Mouse (Mus musculus): ENCODE measurements at regions not wholly inside any gene's neighbourhood (a gene's known extent, or its start where the extent isn't known, plus 50 kb on each side); places are given as distances from the start of the nearest gene placed in this dataset.

DNA sequence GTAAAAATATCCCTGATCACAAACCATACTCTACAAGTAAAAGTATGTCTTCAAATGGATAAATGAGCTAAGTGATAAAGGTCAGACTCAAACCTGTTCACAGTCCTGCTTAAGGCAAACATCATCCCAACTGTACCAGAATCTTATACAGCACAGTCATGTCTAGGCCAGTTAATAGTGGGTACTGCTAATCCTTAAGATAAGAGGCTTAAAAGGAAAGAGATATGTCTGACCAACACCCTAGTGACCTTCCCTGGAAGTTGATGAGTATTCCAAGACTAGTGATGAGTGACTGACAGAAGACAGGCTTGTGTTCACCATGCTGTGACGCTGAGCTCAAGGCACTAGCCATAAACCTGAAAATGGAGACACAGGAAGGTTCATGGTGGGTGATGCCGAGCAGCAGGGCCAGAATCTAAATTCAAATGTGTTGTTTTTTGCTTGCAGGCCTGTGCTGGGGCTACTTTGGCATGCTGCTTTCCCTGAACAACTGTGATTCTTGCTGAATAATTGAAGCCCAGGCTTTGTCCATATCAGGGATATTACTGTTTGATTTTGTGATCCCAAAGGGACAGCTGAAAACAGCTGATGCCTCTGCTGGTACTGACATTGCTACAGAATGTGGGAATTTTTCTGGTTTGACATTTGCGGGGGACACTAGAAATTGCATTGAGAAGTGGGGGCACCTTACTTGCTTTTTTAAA is 699.9 kb downstream of the 1700064H15Rik start:
- no peak for DNase-seq (ENCODE audit: low spot score in 2 of 2)

DNA sequence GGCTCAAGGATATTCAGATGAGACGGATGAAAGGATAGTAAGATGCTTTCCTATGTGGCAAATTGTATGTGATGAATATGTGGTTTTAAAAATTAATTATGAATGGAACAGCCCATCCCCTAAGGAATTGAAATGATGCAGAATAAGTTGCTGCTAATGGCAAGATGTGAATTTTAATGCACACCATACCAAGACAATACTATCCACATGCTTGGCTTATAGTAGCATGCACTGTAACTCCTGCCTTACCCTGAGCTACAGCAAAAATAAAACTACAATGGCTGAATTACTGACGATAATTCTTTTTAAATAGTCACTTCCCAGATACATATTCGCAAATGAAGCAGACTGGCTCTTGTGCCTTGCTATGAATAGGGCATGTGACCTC is 699.4 kb downstream of the 1700064H15Rik start:
- DNase-seq (ENCODE audit: low spot score in 2 of 2), result no peak

DNA sequence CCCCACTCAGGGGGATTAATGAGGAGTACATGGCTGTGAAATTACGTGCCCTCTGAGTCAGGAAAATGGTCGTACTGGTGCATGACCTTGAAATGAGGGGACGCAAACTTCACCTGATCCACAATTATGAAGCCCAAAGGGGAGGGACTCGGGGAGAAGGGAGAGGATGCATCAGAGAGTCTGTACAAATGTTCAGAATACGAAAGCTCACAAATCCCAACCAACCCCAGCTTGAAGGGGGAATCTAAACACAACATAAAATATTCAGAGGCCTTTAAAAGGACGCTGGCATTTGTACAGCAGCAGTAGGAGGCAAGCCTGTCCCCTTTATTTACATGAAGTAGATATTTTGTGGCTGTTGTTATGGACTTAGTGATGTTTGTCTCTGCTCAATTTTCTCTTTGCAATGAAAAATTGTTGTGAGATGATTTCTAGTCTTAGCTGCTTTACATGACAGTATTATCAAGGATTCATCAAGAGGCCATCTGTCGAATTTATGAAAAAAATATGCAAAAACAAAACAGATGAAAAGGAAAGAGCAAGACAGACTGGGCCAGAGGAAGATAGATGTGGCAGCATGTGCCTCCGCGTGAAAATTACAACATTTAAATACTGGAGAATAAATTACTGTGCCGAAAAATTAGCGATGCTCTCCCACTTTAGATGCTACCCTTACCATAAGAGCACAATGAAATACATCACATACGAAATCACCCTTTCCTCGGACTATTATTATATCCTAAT is 695.3 kb downstream of the 1700064H15Rik start:
- peak in 1 of 2 experiments; percentile 14 for DNase-seq (ENCODE audit: low spot score in 2 of 2)

DNA sequence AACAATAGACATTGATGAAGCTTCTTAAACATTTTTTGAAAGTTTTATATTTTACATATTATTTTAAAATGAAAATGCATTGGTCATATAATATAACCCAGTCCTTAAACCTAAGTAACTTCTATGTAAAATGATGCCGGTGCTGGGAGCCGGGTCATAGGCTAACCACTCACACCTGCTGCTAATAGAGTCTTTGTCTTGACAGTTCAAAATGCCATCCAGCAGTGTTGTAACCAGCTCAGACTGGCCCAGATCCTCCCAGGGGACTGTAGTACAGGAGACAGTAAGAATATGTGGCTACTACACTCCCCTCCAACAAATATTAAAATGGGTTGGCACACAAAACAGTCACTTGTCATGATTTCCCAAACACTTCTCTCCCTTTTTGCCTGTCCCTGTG is 693.6 kb downstream of the 1700064H15Rik start:
- no peak for DNase-seq (ENCODE audit: low spot score in 2 of 2)

DNA sequence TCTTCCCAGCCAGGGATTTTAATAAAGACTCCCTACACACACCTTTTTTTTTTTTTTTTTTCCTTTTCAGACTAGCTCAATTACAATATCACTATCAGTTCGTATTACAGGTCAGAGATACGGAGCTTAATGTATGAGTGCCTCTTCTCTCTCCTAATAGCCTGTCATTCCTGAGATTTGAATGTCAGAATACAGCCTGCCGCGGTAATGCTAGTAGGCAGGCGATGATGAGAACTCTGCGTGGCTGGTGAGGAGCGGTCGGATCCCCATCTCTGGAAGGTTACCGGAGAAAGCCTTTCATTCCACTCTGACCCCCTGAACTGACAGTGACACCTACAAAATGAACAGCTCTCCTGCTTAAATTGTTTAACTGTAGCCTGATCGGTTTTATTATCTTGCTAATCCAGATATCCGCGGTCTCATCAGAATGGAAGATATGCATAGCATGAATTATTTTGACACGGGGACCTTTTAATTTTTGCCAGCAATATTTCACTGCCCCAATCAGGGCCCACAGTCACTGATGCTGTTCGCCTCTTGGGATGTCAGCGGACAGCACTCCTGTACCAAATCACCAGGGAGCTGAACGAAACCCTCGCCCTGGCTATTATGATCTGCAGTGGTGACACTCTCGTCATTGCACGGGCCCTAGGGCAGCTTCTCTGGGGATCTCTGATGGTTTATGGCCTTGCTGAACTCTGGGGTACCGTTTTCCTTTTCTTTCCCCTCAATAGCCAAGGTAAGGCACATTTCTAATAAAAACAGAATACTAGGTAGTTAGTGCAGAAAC is 690.9 kb downstream of the 1700064H15Rik start:
- DNase-seq (ENCODE audit: low spot score in 2 of 2), result no peak

DNA sequence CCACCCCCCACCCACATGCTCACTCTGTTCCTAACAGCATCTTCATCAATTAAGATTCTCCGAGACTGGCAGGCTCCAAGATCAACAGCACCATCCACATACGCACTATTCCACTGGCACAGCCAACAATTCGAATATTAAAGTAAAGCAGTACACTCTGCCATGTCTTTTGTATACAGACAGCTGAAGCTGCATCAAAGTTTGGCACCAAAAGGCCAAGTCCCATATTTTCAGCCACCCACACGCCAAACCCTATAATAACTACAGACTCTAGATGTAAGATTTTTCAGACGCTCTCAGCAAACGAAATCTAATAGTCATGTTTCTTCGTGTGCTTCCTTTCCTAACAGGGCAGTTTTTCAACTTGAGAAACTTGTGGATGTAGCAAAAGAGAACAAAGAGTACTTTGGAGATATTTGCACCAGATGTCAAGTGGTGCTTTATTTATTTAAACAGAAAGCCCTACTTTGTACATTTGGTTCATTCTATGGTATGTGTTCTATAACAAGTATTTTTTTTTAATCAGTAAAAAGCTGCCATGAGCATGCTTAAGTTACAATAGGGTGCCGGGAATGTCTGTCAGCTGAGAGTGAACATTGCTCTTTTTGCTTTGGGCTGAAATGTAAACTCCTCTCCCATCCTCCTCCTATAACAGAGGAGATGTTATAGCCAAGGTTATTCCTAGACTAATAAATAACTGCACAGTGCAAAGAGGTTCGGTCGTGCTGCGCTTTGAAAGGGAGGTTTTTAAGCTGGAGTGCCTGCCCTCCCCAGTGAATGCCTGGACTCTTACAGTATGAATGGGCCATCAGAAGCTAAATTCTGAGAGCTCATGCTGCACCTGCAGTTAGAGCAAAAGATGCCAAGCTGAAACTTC is 686.9 kb downstream of the 1700064H15Rik start:
- DNase-seq (ENCODE audit: low spot score in 2 of 2), result peak; percentile 78 to 81

DNA sequence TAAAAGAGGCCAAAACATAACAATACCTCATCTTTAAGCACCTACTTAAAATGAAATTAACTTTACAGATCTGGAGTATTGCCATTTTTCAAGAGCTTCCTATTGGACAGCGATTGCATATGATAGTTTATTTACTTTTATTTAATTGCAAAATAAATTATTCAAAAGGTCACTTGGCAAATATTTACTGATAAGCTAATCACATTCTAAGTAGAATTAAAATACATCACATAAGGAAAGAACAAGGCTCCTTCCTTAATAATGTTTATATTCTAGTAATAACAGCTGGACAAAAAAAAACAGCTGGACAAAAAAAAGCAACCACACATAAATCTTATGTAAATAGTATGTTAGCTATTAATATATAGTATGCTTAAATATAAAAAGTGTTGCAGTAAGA is 668.1 kb downstream of the 1700064H15Rik start:
- DNase-seq (ENCODE audit: low spot score in 2 of 2), result no peak

DNA sequence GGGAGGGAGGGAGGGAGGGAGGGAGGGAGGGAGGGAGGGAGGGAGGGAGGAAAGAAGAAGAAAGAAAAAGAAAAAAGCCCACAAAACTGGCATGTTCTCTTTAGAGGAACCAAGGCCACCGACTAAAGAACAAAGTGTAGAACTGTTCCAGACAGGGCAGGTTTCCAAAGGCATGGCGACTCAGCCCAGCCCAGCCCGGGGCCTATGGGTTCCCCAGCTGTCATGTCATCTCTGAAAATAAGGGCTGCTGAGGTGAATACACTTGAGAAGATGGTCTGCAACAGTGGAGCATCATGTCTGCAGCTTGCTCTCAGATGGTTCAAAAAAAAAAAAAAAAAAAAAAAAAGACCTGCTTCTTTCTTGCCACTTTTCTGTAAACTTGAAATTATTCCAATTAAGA is 639.8 kb downstream of the 1700064H15Rik start:
- DNase-seq (ENCODE audit: low spot score in 2 of 2), result no peak

DNA sequence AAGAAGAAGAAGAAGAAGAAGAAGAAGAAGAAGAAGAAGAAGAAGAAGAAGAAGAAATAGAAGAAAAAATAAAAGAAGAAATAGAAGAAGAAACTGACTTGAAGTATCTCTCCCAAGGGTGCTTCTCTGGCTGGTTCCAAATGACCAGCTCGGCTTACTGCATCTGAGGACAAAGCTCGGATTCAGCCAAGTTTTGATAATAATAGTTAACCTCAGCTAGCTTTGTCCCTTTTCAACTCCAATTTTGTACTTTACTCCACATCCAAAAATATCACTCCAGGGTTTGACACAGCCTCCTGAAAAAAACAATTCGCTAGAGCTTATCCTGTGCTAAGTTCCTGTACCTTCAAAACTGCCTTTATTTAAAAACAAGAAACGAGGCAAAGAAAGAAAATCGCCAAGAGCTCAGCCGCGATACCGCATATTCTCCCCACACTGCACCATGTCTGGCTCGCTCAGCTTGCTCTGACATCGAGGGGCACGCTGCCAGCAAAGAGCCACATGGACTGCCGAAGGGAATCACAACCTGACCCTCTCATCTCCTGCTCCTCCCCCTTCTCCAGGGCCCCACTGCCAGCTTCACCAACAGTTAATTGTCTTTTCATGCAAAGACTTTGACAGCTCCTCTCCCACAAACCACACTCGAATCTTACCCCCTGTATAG is 638.8 kb downstream of the 1700064H15Rik start:
- peak in 1 of 2 experiments; percentile 14 for DNase-seq (ENCODE audit: low spot score in 2 of 2)

DNA sequence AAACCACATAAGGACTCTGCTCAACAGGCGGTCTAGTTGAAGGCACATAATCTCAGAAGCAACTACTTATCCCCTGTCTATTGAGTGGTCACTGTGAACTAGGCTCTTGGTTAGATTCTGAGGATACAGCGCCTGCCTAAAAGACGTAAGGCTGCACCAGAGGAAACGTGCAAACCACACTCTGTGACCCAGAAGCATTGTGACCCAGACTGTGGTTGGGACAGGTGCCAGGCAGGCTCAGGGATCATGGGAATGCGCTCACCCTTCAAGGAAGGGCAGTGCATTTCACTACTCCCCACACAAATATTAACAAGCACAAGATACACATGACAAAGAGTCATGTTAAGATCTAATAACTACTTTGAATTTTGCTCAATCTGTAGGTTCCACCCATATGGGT is 628.3 kb downstream of the 1700064H15Rik start:
- no peak for DNase-seq (ENCODE audit: low spot score in 2 of 2)

DNA sequence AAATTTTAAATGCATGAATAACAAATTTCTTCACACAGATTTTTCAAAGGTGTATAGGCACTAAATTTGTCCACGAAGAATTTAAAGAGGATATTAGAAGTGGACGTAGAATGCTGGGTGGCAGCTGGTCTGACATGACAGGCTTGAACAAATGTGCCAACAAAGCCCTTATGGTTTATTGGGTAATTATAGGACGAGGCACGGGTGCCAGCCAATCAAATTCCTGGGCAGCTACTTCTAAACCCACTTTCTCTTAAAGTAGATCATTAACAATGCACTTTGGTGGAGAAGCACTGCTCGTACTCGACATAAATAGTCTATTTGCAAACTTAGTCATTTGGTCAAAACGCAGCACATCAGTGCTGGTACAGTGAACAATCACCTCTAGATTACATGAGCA is 626.4 kb downstream of the 1700064H15Rik start:
- peak in 1 of 2 experiments; percentile 11 for DNase-seq (ENCODE audit: low spot score in 2 of 2)

DNA sequence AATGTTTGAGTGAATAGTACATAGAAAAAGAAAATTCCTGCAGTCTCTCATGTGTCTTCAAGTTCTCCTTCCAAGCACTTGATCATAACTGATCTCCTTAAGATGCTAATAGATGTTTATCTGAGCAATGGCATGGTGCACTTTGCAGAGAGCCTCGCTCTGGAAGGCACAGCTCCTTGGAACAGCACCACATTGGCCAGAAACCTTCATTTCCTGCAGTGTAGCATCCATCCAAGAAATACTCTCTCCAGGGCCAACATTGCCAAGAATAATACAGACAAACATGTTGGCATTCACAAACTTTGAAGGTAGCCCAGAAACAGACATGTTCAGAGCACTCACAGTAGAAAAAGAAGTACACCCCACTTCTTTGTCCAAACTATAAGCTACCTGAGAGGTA is 623.7 kb downstream of the 1700064H15Rik start:
- DNase-seq (ENCODE audit: low spot score in 2 of 2), result no peak

DNA sequence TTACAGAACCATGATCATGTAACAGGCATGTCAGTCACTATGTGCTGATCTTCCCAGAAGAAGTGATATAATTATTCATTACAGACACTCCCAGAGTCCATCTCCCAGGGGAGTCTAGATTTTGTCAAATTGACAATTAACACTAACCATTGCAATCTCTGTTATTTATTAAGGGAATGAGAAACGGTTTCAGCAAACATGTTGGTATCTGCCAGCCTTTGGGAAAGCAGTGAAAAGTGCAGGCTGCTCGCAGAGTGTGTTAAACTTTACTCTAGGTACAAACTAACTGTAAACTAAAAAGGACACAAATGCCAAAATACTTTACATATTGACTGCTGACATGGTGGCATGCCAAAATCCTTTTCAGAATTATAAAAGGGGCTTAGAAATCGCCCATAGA is 583.9 kb downstream of the 1700064H15Rik start:
- DNase-seq (ENCODE audit: low spot score in 2 of 2), result no peak

DNA sequence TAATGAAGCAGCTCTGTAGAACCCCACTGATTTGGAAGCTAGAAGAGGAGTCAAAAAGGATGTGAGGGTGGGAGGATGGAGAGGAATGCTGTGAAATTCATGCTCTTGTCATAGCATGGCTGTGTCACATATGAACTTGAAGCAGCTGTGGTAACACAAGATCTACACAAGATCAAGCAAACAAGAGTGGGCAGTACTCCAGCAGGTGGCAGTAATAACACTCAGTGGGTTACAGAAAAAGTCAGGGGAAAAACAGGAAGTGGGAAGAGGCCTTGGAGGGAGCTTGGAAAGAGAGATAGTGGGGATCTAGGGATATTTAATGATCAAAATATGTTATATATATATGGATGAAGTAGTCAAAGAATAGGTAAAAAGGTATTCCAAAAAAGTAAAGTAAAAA is 582.5 kb downstream of the 1700064H15Rik start:
- DNase-seq (ENCODE audit: low spot score in 2 of 2), result no peak

DNA sequence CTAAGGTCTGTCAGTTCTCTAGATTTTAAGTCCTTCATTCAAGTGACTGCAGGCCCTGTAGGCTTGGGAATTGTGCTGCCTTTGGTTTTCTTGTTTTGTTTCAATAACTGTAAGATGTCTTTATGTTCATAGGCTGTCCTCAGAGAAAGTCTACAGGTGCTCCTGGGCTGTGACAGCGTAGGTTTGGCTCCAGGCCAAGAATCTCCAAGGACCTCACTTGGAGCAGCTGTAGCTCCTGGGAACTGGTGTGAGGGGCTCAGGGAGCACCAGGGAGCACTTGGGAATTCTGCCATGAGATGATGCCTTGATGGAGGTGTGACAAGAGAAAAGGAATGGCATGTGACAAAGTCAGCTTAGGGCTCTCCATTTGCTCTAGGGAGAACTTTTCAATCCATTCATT is 581.9 kb downstream of the 1700064H15Rik start:
- DNase-seq (ENCODE audit: low spot score in 2 of 2), result no peak

DNA sequence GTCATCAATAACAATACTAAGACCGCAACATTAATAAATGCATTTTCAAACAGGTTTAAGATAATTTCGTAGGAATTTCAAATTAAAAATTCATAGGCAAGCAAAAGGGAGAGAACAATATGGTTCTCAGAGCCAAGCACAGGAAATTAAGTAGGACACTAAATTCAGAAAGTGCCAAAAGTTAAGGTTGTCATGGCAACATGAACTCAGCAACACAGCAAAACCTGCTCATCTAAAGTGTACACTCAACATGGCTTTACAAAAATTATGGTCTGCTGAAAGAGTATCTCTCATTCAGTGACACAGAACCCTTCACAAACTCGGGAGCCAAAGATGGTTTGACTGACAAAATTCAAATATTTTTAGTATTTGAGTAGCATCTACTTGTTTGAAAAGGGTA is 572.5 kb downstream of the 1700064H15Rik start:
- peak in 1 of 2 experiments; percentile 19 for DNase-seq (ENCODE audit: low spot score in 2 of 2)

DNA sequence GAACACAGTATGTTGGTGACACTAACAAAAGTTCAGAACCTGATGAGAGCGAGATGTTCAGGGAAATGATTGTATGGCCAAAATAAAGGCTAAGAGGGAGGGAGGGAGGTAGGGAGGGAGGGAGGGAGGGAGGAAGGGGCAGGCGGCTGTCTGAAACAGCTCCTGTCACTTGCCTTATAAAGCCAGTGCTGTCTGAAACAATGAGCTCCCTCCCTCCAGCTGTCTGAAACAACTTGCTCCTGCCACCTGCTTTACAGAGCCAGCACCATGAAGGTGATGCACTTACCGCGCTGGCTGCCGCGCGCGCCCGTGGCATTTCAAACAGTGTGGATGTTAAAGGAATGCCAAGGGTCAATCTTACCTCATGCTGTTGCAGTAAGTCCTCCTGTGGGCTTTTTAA is 571.9 kb downstream of the 1700064H15Rik start:
- no peak for DNase-seq (ENCODE audit: low spot score in 2 of 2)

DNA sequence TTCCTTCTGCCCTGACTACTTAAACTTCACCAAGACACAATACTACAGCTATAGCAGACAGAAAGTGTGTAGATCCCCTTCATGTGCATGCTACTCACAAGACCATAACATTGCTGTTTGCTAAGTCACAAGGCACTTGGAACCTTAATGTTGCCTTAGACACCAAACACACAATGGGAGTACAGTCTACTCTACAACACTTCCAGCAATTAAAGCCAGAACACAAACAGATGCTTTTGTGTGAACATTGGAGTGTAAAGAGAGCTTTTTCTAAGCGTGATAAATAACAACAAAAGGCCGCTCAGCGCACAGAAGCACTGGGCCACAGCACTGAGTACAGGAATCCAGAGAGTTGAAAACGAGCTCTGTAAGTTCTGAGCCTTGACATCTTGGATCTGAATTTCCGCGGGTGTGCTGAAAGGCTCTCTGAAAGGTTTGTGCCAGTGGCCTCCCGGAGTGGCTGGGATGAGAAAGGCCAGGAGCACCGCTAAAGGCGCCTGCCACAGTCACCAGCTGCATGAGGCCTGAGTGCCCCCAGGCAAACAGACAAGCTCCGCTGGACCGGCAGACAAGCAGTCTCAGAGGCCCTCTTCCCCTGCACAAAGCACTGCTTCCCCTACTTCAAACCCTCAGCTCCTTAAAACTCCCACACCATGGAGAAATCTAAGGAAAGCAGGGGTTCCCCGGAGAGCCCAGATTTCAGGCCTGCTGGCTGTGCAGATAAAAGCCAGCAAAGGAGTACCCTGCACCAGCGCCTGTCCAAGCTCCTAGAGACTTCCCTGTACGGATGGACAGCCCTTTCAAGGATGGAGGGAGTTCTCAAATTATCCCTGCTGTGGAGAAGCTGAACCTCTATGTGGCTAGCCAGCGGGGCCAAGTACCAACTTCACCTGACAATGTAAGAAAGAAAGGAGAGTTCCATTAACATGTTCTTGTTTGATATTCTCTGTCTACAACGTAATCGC is 568.3 kb downstream of the 1700064H15Rik start:
- no peak for DNase-seq (ENCODE audit: low spot score in 2 of 2)

DNA sequence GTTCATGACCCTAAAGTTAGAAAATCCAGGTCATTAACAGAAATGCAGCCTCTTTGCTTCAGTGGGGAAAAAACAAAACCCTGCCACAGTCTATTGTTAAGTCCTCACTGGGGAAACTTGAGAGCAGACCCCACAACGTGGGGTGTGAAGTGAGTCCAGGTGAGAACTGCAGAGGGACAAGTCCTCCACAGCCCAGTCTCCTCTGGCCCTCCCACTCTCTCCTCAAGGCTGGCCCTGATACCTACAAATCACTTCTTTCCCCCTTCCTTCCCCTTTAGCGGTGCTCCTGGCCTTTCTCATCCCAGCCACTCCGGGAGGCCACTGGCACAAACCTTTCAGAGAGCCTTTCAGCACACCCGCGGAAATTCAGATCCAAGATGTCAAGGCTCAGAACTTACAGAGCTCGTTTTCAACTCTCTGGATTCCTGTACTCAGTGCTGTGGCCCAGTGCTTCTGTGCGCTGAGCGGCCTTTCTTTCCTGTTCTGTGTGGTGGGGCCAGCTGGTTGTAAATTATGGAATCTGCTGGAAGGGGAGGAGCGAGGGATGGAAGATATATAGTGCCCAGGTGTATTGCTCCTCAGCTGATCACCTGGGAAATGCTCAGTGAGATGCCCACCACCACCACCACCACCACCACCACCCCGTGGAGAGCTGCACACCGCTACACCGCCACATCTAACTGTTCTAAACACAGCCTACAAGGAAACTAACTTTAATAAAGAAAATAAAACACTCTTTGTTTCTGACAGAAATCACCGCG is 566.8 kb downstream of the 1700064H15Rik start:
- DNase-seq (ENCODE audit: low spot score in 2 of 2), result no peak
